Mouse (Mus musculus): Measurements from ENCODE around the gene Tas2r105. TPM values are rescaled to one million over a fixed set of nuclear protein-coding genes. Genes with fewer than 3 reads are reported as not detected.

The Tas2r105 gene
- not detected in 2 replicates for total RNA-seq (2017)

GRCm38 (mm10) chr6:131687395-131687794 is at the start of gene Tas2r105:
TSS of gene Tas2r105 (minus strand) at chr6:131687495.
- ATAC-seq (replicated peaks in 1 of 2; ENCODE audit: insufficient read depth in 1 of 2, low FRiP score in 2 of 2, low TSS enrichment in 1 of 2, low read depth in 1 of 2, poor library complexity in 2 of 2, severe bottlenecking in 2 of 2): no peak

- ATAC-seq (replicated peaks in 1 of 2; ENCODE audit: insufficient read depth in 1 of 2, low FRiP score in 2 of 2, low TSS enrichment in 1 of 2, low read depth in 1 of 2, poor library complexity in 2 of 2, severe bottlenecking in 2 of 2): peak in 1 of 2 experiments; percentile 37; a peak in 1 of 4 replicates
Observed at GRCm38 (mm10) chr6:131712803-131713202, 25.5 kb upstream of the Tas2r105 start.

- ATAC-seq (replicated peaks in 1 of 2; ENCODE audit: insufficient read depth in 1 of 2, low FRiP score in 2 of 2, low TSS enrichment in 1 of 2, low read depth in 1 of 2, poor library complexity in 2 of 2, severe bottlenecking in 2 of 2): no peak
Observed at GRCm38 (mm10) chr6:131689963-131690362, 2.7 kb upstream of the Tas2r105 start, which contains the start of gene Tas2r114. TSS of gene Tas2r114 (minus strand) at chr6:131690063.

- no peak for ATAC-seq (replicated peaks in 1 of 2; ENCODE audit: insufficient read depth in 1 of 2, low FRiP score in 2 of 2, low TSS enrichment in 1 of 2, low read depth in 1 of 2, poor library complexity in 2 of 2, severe bottlenecking in 2 of 2)
Observed at GRCm38 (mm10) chr6:131685644-131686043, 1.7 kb downstream of the Tas2r105 start, which contains the start of gene Tas2r104. TSS of gene Tas2r104 (minus strand) at chr6:131685744.

GRCm38 (mm10) chr6:131678786-131679185 is 8.5 kb downstream of the Tas2r105 start, which contains the start of gene Tas2r106:
TSS of gene Tas2r106 (minus strand) at chr6:131678886.
- no peak for ATAC-seq (replicated peaks in 1 of 2; ENCODE audit: insufficient read depth in 1 of 2, low FRiP score in 2 of 2, low TSS enrichment in 1 of 2, low read depth in 1 of 2, poor library complexity in 2 of 2, severe bottlenecking in 2 of 2)

- no peak for ATAC-seq (replicated peaks in 1 of 2; ENCODE audit: insufficient read depth in 1 of 2, low FRiP score in 2 of 2, low TSS enrichment in 1 of 2, low read depth in 1 of 2, poor library complexity in 2 of 2, severe bottlenecking in 2 of 2)
Observed at GRCm38 (mm10) chr6:131660049-131660448, 27.2 kb downstream of the Tas2r105 start, which contains the start of gene Tas2r107. TSS of gene Tas2r107 (minus strand) at chr6:131660149.

Other genes with a start within 250 kb of the Tas2r105 start
- gene 5430401F13Rik, start 201.1 kb downstream of the Tas2r105 start, total RNA-seq (2017): not detected in 2 replicates
- not detected in 2 replicates for gene Gm6619, start 201.1 kb downstream of the Tas2r105 start, total RNA-seq (2017)
- gene Tas2r130, start 56.6 kb downstream of the Tas2r105 start, total RNA-seq (2017): not detected in 2 replicates
- not detected in 2 replicates for gene Tas2r107, start 27.3 kb downstream of the Tas2r105 start, total RNA-seq (2017)
- gene Tas2r106, start 8.6 kb downstream of the Tas2r105 start, total RNA-seq (2017): not detected in 2 replicates
- gene Tas2r104, start 1.8 kb downstream of the Tas2r105 start, total RNA-seq (2017): not detected in 2 replicates
- gene Tas2r114, start 2.6 kb upstream of the Tas2r105 start, total RNA-seq (2017): not detected in 2 replicates

Data from hematopoietic stem cell, adult 5-6 weeks (primary cell).